Mouse (Mus musculus) cerebral cortex, adult 2 months (tissue): ENCODE measurements around the gene Dgcr8.

Experiments used
- WGBS: fragments of 180-500 bp; shearing (Covaris S2); methylation state at CpG from one replicate; pipeline ENCODE4 v1.1.7; 2018; 5-methylcytosine and 5-hydroxymethylcytosine counted together

Dgcr8 gene

GRCm38 (mm10) chr16:18249364-18249967, 39.6 kb downstream of the Dgcr8 start:
- 3% methylated on average over 27 of the region's 27 CpGs for WGBS

GRCm38 (mm10) chr16:18248433-18249363, 40.3 kb downstream of the Dgcr8 start, which contains the start of the genes Trmt2a and Ranbp1:
TSS of gene Trmt2a (plus strand) at chr16:18248679.
TSS of gene Ranbp1 (minus strand) at chr16:18248732.
- WGBS = under 1% methylated on average over 102 of the region's 102 CpGs

GRCm38 (mm10) chr16:18247521-18248399, 41.3 kb downstream of the Dgcr8 start:
- under 1% methylated on average over 33 of the region's 33 CpGs for WGBS

- WGBS = 92% methylated on average over 10 of the region's 10 CpGs
Measured at GRCm38 (mm10) chr16:18241581-18241980, 47.5 kb downstream of the Dgcr8 start.

DNA sequence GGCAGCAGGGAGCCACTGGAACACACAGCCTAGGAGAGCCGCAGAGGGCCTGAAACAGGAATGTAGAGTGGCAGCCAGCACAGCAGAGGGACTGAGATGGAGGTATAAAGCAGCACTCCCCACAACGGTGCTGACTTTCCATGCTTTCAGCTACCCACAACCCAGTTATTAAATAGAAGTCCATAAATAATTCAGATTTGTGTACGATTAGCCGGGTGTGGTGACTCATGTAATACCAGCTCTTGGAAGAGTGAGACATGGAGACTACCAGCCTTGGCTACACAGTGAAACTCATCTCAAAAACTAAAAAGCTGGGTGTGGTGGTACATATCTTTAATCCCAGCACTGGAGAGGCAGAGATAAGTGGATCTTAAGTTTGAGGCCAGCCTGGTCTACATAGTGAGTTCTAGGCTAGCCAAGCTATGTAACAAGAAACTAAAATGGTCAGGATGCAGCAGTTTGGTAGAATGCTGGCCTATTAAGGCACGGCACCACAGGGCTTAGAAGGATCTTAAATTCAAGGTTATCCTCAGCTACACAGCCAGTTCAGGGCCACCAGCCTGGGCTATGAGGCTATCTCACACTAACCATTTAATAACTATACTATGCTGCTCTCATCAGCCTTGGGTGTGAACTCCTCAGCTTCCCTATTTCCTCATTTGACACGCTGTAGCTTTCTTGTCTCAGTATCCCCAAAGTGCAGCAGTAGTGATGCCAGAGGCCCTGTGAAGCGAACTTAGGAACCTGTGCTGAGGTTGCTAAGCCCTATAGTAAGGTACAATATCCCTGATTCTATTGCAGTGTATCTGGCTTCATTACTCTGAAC, 52.2 kb downstream of the Dgcr8 start:
- WGBS = 72% methylated on average over 7 of the region's 7 CpGs

GRCm38 (mm10) chr16:18235389-18236065, 53.5 kb downstream of the Dgcr8 start:
- WGBS = 1% methylated on average over 19 of the region's 19 CpGs

DNA sequence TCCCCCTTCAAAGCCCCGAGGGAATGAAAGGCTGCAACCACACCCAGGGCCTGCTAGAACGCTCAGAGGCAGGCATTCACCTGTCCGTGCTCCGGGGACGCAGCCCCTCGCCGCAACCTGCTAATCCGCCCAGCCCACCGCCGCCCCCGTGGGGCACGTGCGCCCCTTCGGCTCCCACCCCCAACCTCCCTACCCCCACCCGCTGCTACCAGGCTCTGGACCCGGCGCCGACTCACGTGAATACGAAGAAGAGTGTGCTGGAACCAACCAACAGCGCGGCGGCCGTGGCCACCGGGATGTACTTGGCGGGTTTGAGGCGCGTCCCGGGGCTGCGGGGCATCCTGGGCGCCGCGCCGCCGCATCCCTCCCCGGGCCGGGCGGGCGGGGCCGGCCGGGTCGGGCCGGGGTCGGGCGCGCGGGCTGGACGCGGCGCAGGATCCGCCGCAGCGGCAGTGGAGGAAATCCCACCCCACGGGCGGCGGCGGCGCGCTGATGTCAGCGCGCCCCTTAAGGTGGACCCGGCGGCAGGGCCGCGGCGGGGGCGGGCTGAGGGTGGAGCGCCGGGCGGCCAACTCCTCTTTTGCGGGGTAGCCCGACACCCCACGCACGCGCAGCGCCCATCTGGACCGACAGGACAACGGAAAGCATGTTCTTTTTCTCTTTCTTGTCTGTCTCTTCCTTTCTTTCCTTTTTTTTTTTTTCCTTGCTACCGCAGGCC, 54.2 kb downstream of the Dgcr8 start, which contains the start of gene Zdhhc8:
Gene Zdhhc8, minus strand, starts transcription at position 466 of the 718 bp plus-strand sequence.
- WGBS = under 1% methylated on average over 68 of the region's 79 CpGs

- WGBS = 5% methylated on average over 13 of the region's 13 CpGs
Measured at GRCm38 (mm10) chr16:18233919-18234670, 55.0 kb downstream of the Dgcr8 start.

DNA sequence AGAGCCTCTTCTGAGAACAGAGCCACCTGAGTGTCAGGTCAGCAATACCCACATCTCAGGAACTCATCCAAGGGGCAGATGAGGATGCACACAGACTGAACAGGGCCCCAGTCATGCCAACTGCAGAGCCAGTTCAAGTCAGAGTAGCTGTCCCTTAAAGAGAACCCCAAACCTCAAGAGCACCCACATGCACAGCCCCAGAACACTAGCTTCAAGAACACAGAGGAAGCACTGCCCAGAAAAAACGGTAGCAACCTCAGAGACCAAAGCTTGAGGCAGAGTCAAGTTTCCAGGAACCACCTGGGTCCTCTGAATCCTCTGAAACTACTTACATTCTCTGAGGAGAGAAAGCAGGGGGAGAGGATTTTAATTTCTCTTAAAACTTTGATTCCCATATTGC, 55.6 kb downstream of the Dgcr8 start:
- WGBS = 10% methylated on average over 1 of the region's 1 CpGs

DNA sequence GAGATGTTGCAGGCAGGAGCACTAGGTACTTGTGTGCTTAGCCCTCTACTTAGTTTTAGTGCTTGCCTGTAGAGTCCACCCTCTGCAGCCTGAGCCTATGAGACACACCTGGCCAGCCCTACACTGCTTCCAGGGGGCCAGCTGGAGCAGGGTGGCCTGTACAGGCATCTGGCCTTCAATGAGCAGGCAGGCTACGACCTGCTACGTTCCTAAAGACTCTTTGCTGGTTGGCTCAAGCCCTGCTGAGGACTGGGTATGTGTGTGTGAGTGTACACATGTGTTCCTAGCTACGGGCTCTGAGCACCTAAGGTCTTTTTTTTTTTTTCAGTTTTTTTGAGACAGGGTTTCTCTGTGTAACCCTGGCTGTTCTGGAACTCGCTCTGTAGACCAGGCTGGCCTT, 57.6 kb downstream of the Dgcr8 start:
- 62% methylated on average over 4 of the region's 4 CpGs for WGBS

GRCm38 (mm10) chr16:18231047-18231446, 58.0 kb downstream of the Dgcr8 start:
- 49% methylated on average over 3 of the region's 3 CpGs for WGBS

DNA sequence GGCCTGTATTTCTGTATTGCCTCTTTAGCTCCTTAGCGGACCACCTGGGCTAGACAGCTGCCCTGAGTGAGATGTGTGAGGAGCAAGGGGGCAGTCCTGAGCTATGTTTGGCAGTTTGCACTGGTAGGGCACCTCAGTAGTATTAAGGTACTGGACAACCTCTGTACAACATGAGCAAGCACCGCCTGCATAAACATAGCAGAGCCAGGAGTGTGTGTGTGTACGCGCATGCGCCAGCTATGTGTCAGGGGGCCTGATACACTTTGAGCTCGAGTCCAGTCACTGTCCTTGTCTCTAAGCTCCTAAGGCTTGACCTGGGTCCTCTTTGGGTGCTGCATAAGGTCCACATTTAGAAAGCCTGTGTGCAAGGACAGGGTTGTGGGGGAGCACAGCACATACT, 58.4 kb downstream of the Dgcr8 start:
- 68% methylated on average over 6 of the region's 6 CpGs for WGBS

- 10% methylated on average over 11 of the region's 11 CpGs for WGBS
Measured at GRCm38 (mm10) chr16:18229622-18230021, 59.4 kb downstream of the Dgcr8 start.

GRCm38 (mm10) chr16:18228856-18229255, 60.2 kb downstream of the Dgcr8 start:
- WGBS = 66% methylated on average over 4 of the region's 4 CpGs

- WGBS = 86% methylated on average over 20 of the region's 20 CpGs
Measured at GRCm38 (mm10) chr16:18227897-18228422, 61.1 kb downstream of the Dgcr8 start.

DNA sequence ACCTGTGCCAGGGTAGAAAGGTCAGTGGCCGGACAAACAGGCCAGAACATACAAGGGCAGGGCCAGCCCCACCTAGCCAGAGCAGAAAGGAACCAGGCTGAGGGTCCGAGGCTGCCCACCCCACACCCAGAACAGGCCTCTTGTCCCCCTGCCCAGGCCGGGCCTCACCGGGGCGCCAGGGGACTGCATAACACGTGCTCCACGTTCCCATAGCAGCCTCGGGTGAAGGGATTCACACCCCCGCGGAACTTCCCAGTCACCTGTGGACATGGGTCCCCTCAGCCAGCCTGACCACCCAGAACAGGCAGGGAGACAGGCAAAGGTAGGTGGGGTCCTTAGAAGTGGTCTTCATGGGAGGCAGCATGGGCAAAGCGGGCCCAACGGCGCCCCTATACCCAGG, 61.9 kb downstream of the Dgcr8 start:
- WGBS = 88% methylated on average over 13 of the region's 13 CpGs

DNA sequence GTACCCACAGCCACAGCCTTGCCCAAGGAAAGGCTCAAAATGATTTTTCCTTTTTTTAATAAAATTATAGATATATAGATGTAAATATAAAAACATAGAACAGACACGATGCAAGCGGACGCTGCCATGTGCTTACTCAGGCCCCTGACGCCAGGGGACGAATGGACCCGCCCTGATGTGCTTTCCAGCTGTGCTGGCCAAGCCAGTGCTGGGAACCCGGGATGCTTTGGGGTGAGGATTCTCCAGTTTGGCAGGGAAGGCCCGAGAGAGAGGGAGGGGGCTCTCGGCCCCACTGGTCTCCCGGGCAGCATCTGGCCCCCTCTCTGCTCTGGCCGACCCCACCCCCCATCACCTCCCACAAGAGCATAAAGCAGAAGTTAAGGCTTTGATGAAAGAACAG, 66.9 kb downstream of the Dgcr8 start:
- WGBS = 83% methylated on average over 11 of the region's 11 CpGs

- WGBS = 74% methylated on average over 11 of the region's 11 CpGs
Measured at GRCm38 (mm10) chr16:18221543-18221898, 67.5 kb downstream of the Dgcr8 start.
